Mouse (Mus musculus): ENCODE measurements at regions not wholly inside any gene's neighbourhood (a gene's known extent, or its start where the extent isn't known, plus 50 kb on each side); places are given as distances from the start of the nearest gene placed in this dataset.
A peak's percentile ranks its signal among the peaks of the same experiment; 100 is the strongest.

GRCm38 (mm10) chr10:42070611-42071403 is 52.6 kb upstream of the Armc2 start:
- peak; percentile 54 for ATAC-seq (replicated peaks; ENCODE audit: poor library complexity)

GRCm38 (mm10) chr10:42069751-42070150 is 51.5 kb upstream of the Armc2 start:
- peak; percentile 28 for ATAC-seq (replicated peaks; ENCODE audit: poor library complexity)

- ATAC-seq (replicated peaks; ENCODE audit: poor library complexity), result no peak
These were observed 50.3 kb upstream of the Armc2 start for GRCm38 (mm10) chr10:42068497-42068896.
